ENCODE assay signal across 15 mouse cellular contexts in genomic region chr8:46149782-46150181, GRCm38 (mm10). TPM values are rescaled to one million over a fixed set of nuclear protein-coding genes. Genes with fewer than 3 reads are reported as not detected.
DNase-seq lines count a peak whose midpoint lies in the region; ATAC-seq and TF ChIP-seq lines count a peak whose summit lies in the region.
"Had no signal": no experiment of that assay in that cellular context is flagged by ENCODE, and none has a peak within 500 bp of the region (broad histone marks: within the 10 kb centered on the region; RNA-seq: fewer than 3 reads in every experiment).

No protein-coding gene starts in this region.

- no peak for DNase-seq in hindbrain, embryonic 10.5 days (ENCODE audit: low spot score)
- no peak for DNase-seq in lung, postnatal 0 days (ENCODE audit: low spot score)
- no peak for DNase-seq in lung, adult 18-20 months
- no peak for DNase-seq in natural killer cell, adult 2 months (ENCODE audit: low spot score in 2 of 2)
- DNase-seq: adrenal gland, postnatal 14 days; kidney, postnatal 25 days; liver, embryonic 13.5 days; right cerebral cortex, postnatal 14 days had no signal

- H3K9ac ChIP-seq in hindbrain, embryonic 15.5 days: no peak overlapping the region
- no peak overlapping the region for H3K9ac ChIP-seq in lung, postnatal 0 days (replicated peaks; ENCODE audit: low read depth)
- H3K9ac ChIP-seq in neural tube, embryonic 14.5 days (replicated peaks; ENCODE audit: low read depth, low read length): no peak overlapping the region
- no peak overlapping the region for H3K9ac ChIP-seq in forebrain, embryonic 12.5 days
- H3K9ac ChIP-seq: liver, embryonic 13.5 days; midbrain, embryonic 12.5 days had no signal

- H3K9me3 ChIP-seq in hindbrain, embryonic 15.5 days: no peaks in the 10 kb centered on the region
- H3K9me3 ChIP-seq in hindbrain, embryonic 10.5 days: no peaks in the 10 kb centered on the region
- H3K9me3 ChIP-seq in lung, postnatal 0 days (ENCODE audit: low read length): no peaks in the 10 kb centered on the region
- H3K9me3 ChIP-seq in E14TG2a.4 (ENCODE audit: low read length): no peaks in the 10 kb centered on the region
- no peaks in the 10 kb centered on the region for H3K9me3 ChIP-seq in neural tube, embryonic 14.5 days (ENCODE audit: control insufficient read depth, low read length)
- no peaks in the 10 kb centered on the region for H3K9me3 ChIP-seq in forebrain, embryonic 12.5 days
- H3K9me3 ChIP-seq: heart, embryonic 10.5 days; liver, embryonic 13.5 days; midbrain, embryonic 12.5 days had no signal

- no peaks in the 10 kb centered on the region for H3K27me3 ChIP-seq in hindbrain, embryonic 15.5 days
- H3K27me3 ChIP-seq in hindbrain, embryonic 10.5 days (ENCODE audit: insufficient read depth, poor library complexity, severe bottlenecking): peaks cover 33% of the 10 kb centered on the region
- H3K27me3 ChIP-seq in lung, postnatal 0 days (replicated peaks; ENCODE audit: insufficient read depth, low read length): no peaks in the 10 kb centered on the region
- H3K27me3 ChIP-seq in E14TG2a.4 (ENCODE audit: insufficient read depth, low read length): peaks cover 41% of the 10 kb centered on the region
- H3K27me3 ChIP-seq in neural tube, embryonic 14.5 days (ENCODE audit: control insufficient read depth, insufficient read depth, low read length): no peaks in the 10 kb centered on the region
- peaks cover 16% of the 10 kb centered on the region for H3K27me3 ChIP-seq in forebrain, embryonic 12.5 days

- H3K4me2 ChIP-seq in hindbrain, embryonic 15.5 days: peak overlapping the region; percentile 22; the same call in 1 of the 2 replicates
- peak overlapping the region; percentile 92; the same call in 1 of the 2 replicates for H3K4me2 ChIP-seq in lung, postnatal 0 days (replicated peaks; ENCODE audit: low read depth, low read length)
- peak overlapping the region; percentile 24; the same call in 1 of the 2 replicates for H3K4me2 ChIP-seq in neural tube, embryonic 14.5 days (ENCODE audit: low read depth, low read length)
- no peak overlapping the region for H3K4me2 ChIP-seq in forebrain, embryonic 12.5 days
- H3K4me2 ChIP-seq: liver, embryonic 13.5 days; midbrain, embryonic 12.5 days had no signal

- H3K36me3 ChIP-seq in hindbrain, embryonic 15.5 days: no peaks in the 10 kb centered on the region
- H3K36me3 ChIP-seq in hindbrain, embryonic 10.5 days: no peaks in the 10 kb centered on the region
- H3K36me3 ChIP-seq in lung, postnatal 0 days (ENCODE audit: insufficient read depth, low read length): no peaks in the 10 kb centered on the region
- no peaks in the 10 kb centered on the region for H3K36me3 ChIP-seq in E14TG2a.4 (ENCODE audit: insufficient read depth, low read length)
- no peaks in the 10 kb centered on the region for H3K36me3 ChIP-seq in neural tube, embryonic 14.5 days (ENCODE audit: control insufficient read depth, insufficient read depth, low read length)
- H3K36me3 ChIP-seq in forebrain, embryonic 12.5 days (replicated peaks): no peaks in the 10 kb centered on the region
- H3K36me3 ChIP-seq: heart, embryonic 10.5 days; liver, embryonic 13.5 days; midbrain, embryonic 12.5 days had no signal

- WGBS in hindbrain, embryonic 15.5 days: 77% methylated on average over 9 of the region's 9 CpGs
- 75% methylated on average over 9 of the region's 9 CpGs for WGBS in hindbrain, embryonic 10.5 days
- 75% methylated on average over 9 of the region's 9 CpGs for WGBS in lung, postnatal 0 days
- WGBS in neural tube, embryonic 14.5 days: 78% methylated on average over 9 of the region's 9 CpGs
- 85% methylated on average over 9 of the region's 9 CpGs for WGBS in forebrain, embryonic 12.5 days

- TF ChIP-seq CTCF in lung, postnatal 0 days (IDR thresholded peaks at IDR 0.05): peak; percentile 40
- 0 out of 2 replicates have a peak, but pooled peaks have one; percentile 17 for TF ChIP-seq CTCF in E14TG2a.4 (conservative IDR thresholded peaks at IDR 0.05; ENCODE audit: low read length)

- peaks cover 15% of the 10 kb centered on the region for H3K4me1 ChIP-seq in hindbrain, embryonic 15.5 days (replicated peaks)
- H3K4me1 ChIP-seq in hindbrain, embryonic 10.5 days (replicated peaks): peaks cover 21% of the 10 kb centered on the region
- peaks cover 8% of the 10 kb centered on the region; the same call in 1 of the 2 replicates for H3K4me1 ChIP-seq in lung, postnatal 0 days (ENCODE audit: insufficient read depth, low read depth, low read length)
- peaks cover 15% of the 10 kb centered on the region for H3K4me1 ChIP-seq in E14TG2a.4 (replicated peaks; ENCODE audit: low read depth, low read length)
- peaks cover 8% of the 10 kb centered on the region; the same call in 1 of the 2 replicates for H3K4me1 ChIP-seq in neural tube, embryonic 14.5 days (ENCODE audit: control insufficient read depth, insufficient read depth, low read length)
- peaks cover 19% of the 10 kb centered on the region for H3K4me1 ChIP-seq in forebrain, embryonic 12.5 days

- no peak for TF ChIP-seq EP300 in lung, postnatal 0 days (IDR thresholded peaks at IDR 0.05)

- ATAC-seq in hindbrain, embryonic 15.5 days (ENCODE audit: low FRiP score, low read depth): no peak
- no peak for ATAC-seq in lung, postnatal 0 days
- ATAC-seq in neural tube, embryonic 14.5 days (ENCODE audit: low read depth): no peak
- ATAC-seq in forebrain, embryonic 12.5 days (ENCODE audit: low FRiP score): no peak

- no peak overlapping the region for H3K4me3 ChIP-seq in hindbrain, embryonic 15.5 days
- no peak overlapping the region for H3K4me3 ChIP-seq in hindbrain, embryonic 10.5 days
- peak overlapping the region; percentile 87; the same call in 1 of the 2 replicates for H3K4me3 ChIP-seq in lung, postnatal 0 days (ENCODE audit: low read depth, low read length)
- H3K4me3 ChIP-seq in E14TG2a.4 (replicated peaks; ENCODE audit: low read length): no peak overlapping the region
- no peak overlapping the region for H3K4me3 ChIP-seq in neural tube, embryonic 14.5 days (ENCODE audit: low read depth, low read length)
- H3K4me3 ChIP-seq in forebrain, embryonic 12.5 days (replicated peaks): no peak overlapping the region
- H3K4me3 ChIP-seq: erythroblast, embryonic 14.5 days; heart, embryonic 10.5 days; liver, embryonic 13.5 days; midbrain, embryonic 12.5 days had no signal

- no peak overlapping the region for H3K27ac ChIP-seq in hindbrain, embryonic 15.5 days (replicated peaks)
- no peak overlapping the region for H3K27ac ChIP-seq in hindbrain, embryonic 10.5 days
- no peak overlapping the region for H3K27ac ChIP-seq in lung, postnatal 0 days (ENCODE audit: low read length)
- no peak overlapping the region for H3K27ac ChIP-seq in neural tube, embryonic 14.5 days (ENCODE audit: low read depth, low read length)
- no peak overlapping the region for H3K27ac ChIP-seq in forebrain, embryonic 12.5 days
- H3K27ac ChIP-seq: heart, embryonic 10.5 days; liver, embryonic 13.5 days; midbrain, embryonic 12.5 days had no signal

RNA-seq across cellular contexts. Expression of gene Cfap97, which starts 1.8 kb away (rescaled TPM):
- polyA plus RNA-seq in hindbrain, embryonic 15.5 days (2015; fragmentation: Nextera tagmentation; extraction: Ambion mirVana): 21.3 and 22.4 TPM in 2 replicates
- polyA plus RNA-seq in hindbrain, embryonic 10.5 days (2016; fragmentation: Nextera tagmentation; extraction: Ambion mirVana): 14.9 and 19.8 TPM in 2 replicates
- polyA plus RNA-seq in lung, postnatal 0 days (2015; fragmentation: Nextera tagmentation; extraction: Ambion mirVana): 25.8 and 29.5 TPM in 2 replicates
- polyA plus RNA-seq in neural tube, embryonic 14.5 days (2014; fragmentation: Nextera tagmentation; extraction: Ambion mirVana): 23.9 and 28.8 TPM in 2 replicates
- 22.4 and 22.9 TPM in 2 replicates for polyA plus RNA-seq in forebrain, embryonic 12.5 days (2016; fragmentation: Nextera tagmentation; extraction: Ambion mirVana)

RNA-seq across cellular contexts. Expression of gene Snx25, which starts 2.2 kb away (rescaled TPM):
- polyA plus RNA-seq in hindbrain, embryonic 15.5 days (2015; fragmentation: Nextera tagmentation; extraction: Ambion mirVana): 10.9 and 11.2 TPM in 2 replicates
- 2.9 and 4.1 TPM in 2 replicates for polyA plus RNA-seq in hindbrain, embryonic 10.5 days (2016; fragmentation: Nextera tagmentation; extraction: Ambion mirVana)
- polyA plus RNA-seq in lung, postnatal 0 days (2015; fragmentation: Nextera tagmentation; extraction: Ambion mirVana): 34.5 and 35.2 TPM in 2 replicates
- polyA plus RNA-seq in neural tube, embryonic 14.5 days (2014; fragmentation: Nextera tagmentation; extraction: Ambion mirVana): 15.6 and 17.4 TPM in 2 replicates
- polyA plus RNA-seq in forebrain, embryonic 12.5 days (2016; fragmentation: Nextera tagmentation; extraction: Ambion mirVana): 4.1 and 4.5 TPM in 2 replicates
